Mouse (Mus musculus) kidney, embryonic 15.5 days (tissue): ENCODE results near the gene Prkn. TPM values are rescaled to one million over a fixed set of nuclear protein-coding genes. Genes with fewer than 3 reads are reported as not detected.
A peak's percentile ranks its signal among the peaks of the same experiment; 100 is the strongest.
"Not testable (repeated sequence)": the region's sequence is repeated elsewhere in the genome, so short reads cannot be mapped to it uniquely, and the experiment has no call there.

ENCODE experiments used
- ATAC-seq: fragments of 200-750 bp; cut with Nextera tagmentation; replicated peaks from 2 replicates; pipeline ENCODE4 v1.8.0; 2017; ENCODE audit warnings: moderate TSS enrichment; ENCODE audit not compliant: low FRiP score
- H3K27ac ChIP-seq: fragments of 300-500 bp; sonication (generic); 2 replicates; pipeline ENCODE4 v1.5.1; 2015; ENCODE audit warnings: mild to moderate bottlenecking, inconsistent platforms
- H3K27me3 ChIP-seq: fragments of 300-500 bp; sonication (generic); 2 replicates; pipeline ENCODE4 v1.6.1; 2015; ENCODE audit warnings: inconsistent platforms
- H3K36me3 ChIP-seq: fragments of 300-500 bp; sonication (generic); 2 replicates; pipeline ENCODE4 v1.6.1; 2015; ENCODE audit warnings: inconsistent platforms
- H3K4me1 ChIP-seq: fragments of 300-500 bp; sonication (generic); 2 replicates; pipeline ENCODE4 v1.6.1; 2015; ENCODE audit warnings: inconsistent platforms
- H3K4me2 ChIP-seq: fragments of 300-500 bp; sonication (generic); 2 replicates; pipeline ENCODE4 v1.6.1; 2015; ENCODE audit warnings: moderate library complexity, mild to moderate bottlenecking, inconsistent platforms
- H3K4me3 ChIP-seq: fragments of 300-500 bp; sonication (generic); replicated peaks from 2 replicates; pipeline ENCODE4 v1.5.1; 2015; ENCODE audit warnings: mild to moderate bottlenecking, inconsistent platforms
- H3K9ac ChIP-seq: fragments of 300-500 bp; sonication (generic); 2 replicates; pipeline ENCODE4 v1.6.1; 2015; ENCODE audit warnings: mild to moderate bottlenecking, inconsistent platforms
- H3K9me3 ChIP-seq: fragments of 300-500 bp; sonication (generic); replicated peaks from 2 replicates; pipeline ENCODE4 v1.6.1; 2016; ENCODE audit warnings: inconsistent platforms
- WGBS: fragments of 180-500 bp; shearing (Covaris S2); methylation state at CpG from one replicate; pipeline ENCODE4 v1.1.7; 2015; ENCODE audit warnings: mixed read lengths; 5-methylcytosine and 5-hydroxymethylcytosine counted together
- polyA plus RNA-seq: library from polyadenylated mRNA; unstranded; fragments of >200 nt; fragmentation: Nextera tagmentation; extraction: Ambion mirVana; gene quantifications from 2 replicates; pipeline ENCODE4 v1.2.1, GENCODE M21; 2015

The Prkn gene
- polyA plus RNA-seq, 1 experiment from 2014 or later = 1.5 TPM

GRCm38 (mm10) chr17:11972969-11973787, 1133.0 kb downstream of the Prkn start:
- H3K36me3 ChIP-seq = no peaks in the 10 kb centered on the region
- H3K4me2 ChIP-seq = no peak overlapping the region
- no peak for ATAC-seq
- H3K9me3 ChIP-seq = no peaks in the 10 kb centered on the region
- H3K27me3 ChIP-seq = peaks cover 16% of the 10 kb centered on the region
- no peak overlapping the region for H3K9ac ChIP-seq
- WGBS = 51% methylated on average over 13 of the region's 13 CpGs
- no peak overlapping the region for H3K27ac ChIP-seq
- no peak overlapping the region for H3K4me3 ChIP-seq
- peaks cover 27% of the 10 kb centered on the region for H3K4me1 ChIP-seq

GRCm38 (mm10) chr17:11975062-11975607, 1135.0 kb downstream of the Prkn start:
- peaks cover 33% of the 10 kb centered on the region for H3K4me1 ChIP-seq
- peak; percentile 79 for ATAC-seq
- peak overlapping the region; percentile 14; the same call in 1 of the 2 replicates for H3K4me2 ChIP-seq
- H3K36me3 ChIP-seq = no peaks in the 10 kb centered on the region
- H3K9me3 ChIP-seq = no peaks in the 10 kb centered on the region
- H3K27ac ChIP-seq = no peak overlapping the region
- WGBS = 15% methylated on average over 7 of the region's 7 CpGs
- peaks cover 16% of the 10 kb centered on the region for H3K27me3 ChIP-seq
- no peak overlapping the region for H3K9ac ChIP-seq
- H3K4me3 ChIP-seq = no peak overlapping the region

- WGBS = 33% methylated on average over 17 of the region's 17 CpGs
- H3K9ac ChIP-seq = no peak overlapping the region
- H3K36me3 ChIP-seq = no peaks in the 10 kb centered on the region
- H3K4me1 ChIP-seq = peaks cover 29% of the 10 kb centered on the region
- ATAC-seq = peak; percentile 25; the same call in 1 of the 2 replicates
- peaks cover 11% of the 10 kb centered on the region for H3K27me3 ChIP-seq
- no peak overlapping the region for H3K27ac ChIP-seq
- no peaks in the 10 kb centered on the region for H3K9me3 ChIP-seq
- H3K4me3 ChIP-seq = no peak overlapping the region
- H3K4me2 ChIP-seq = no peak overlapping the region; the same call in 1 of the 2 replicates
These were observed 1138.2 kb downstream of the Prkn start for GRCm38 (mm10) chr17:11978260-11978821.

GRCm38 (mm10) chr17:11981666-11982065, 1141.5 kb downstream of the Prkn start:
- Histone ChIP-seq H3K4me2 (no peak overlapping the region), H3K36me3 (no peaks in the 10 kb centered on the region), H3K27me3 (0 out of 2 replicates have a peak, but pooled peaks cover 2% of the 10 kb centered on the region), H3K4me1 (peaks cover 12% of the 10 kb centered on the region), H3K4me3 (no peak overlapping the region), H3K9me3 (no peaks in the 10 kb centered on the region), H3K27ac (no peak overlapping the region), H3K9ac (no peak overlapping the region)
- ATAC-seq = no peak
- WGBS = 57% methylated on average over 9 of the region's 9 CpGs

- peaks cover 8% of the 10 kb centered on the region; the same call in 1 of the 2 replicates for H3K4me1 ChIP-seq
- no peak overlapping the region for H3K4me3 ChIP-seq
- no peak overlapping the region for H3K9ac ChIP-seq
- no peaks in the 10 kb centered on the region for H3K9me3 ChIP-seq
- H3K36me3 ChIP-seq = no peaks in the 10 kb centered on the region
- no peak overlapping the region for H3K4me2 ChIP-seq
- H3K27me3 ChIP-seq = peaks cover 5% of the 10 kb centered on the region; the same call in 1 of the 2 replicates
- H3K27ac ChIP-seq = no peak overlapping the region
- WGBS = 74% methylated on average over 14 of the region's 14 CpGs
- no peak for ATAC-seq
These were observed 1148.1 kb downstream of the Prkn start for GRCm38 (mm10) chr17:11988110-11988837.

GRCm38 (mm10) chr17:11989296-11989695, 1149.1 kb downstream of the Prkn start:
- Histone ChIP-seq H3K27me3 (peaks cover 5% of the 10 kb centered on the region; the same call in 1 of the 2 replicates), H3K36me3 (no peaks in the 10 kb centered on the region), H3K4me1 (peaks cover 8% of the 10 kb centered on the region; the same call in 1 of the 2 replicates), H3K9me3 (no peaks in the 10 kb centered on the region), H3K9ac (no peak overlapping the region), H3K4me3 (no peak overlapping the region), H3K27ac (no peak overlapping the region), H3K4me2 (no peak overlapping the region)
- ATAC-seq = no peak
- WGBS = 86% methylated on average over 4 of the region's 4 CpGs

- H3K9me3 ChIP-seq = no peaks in the 10 kb centered on the region
- no peaks in the 10 kb centered on the region for H3K36me3 ChIP-seq
- H3K4me3 ChIP-seq = no peak overlapping the region
- H3K9ac ChIP-seq = no peak overlapping the region
- no peak overlapping the region for H3K27ac ChIP-seq
- peaks cover 5% of the 10 kb centered on the region; the same call in 1 of the 2 replicates for H3K27me3 ChIP-seq
- no peak for ATAC-seq
- H3K4me1 ChIP-seq = peaks cover 8% of the 10 kb centered on the region; the same call in 1 of the 2 replicates
- 71% methylated on average over 11 of the region's 11 CpGs for WGBS
- no peak overlapping the region for H3K4me2 ChIP-seq
These were observed 1150.4 kb downstream of the Prkn start for GRCm38 (mm10) chr17:11990386-11991087.

- H3K9ac ChIP-seq = no peak overlapping the region
- H3K27me3 ChIP-seq = peaks cover 5% of the 10 kb centered on the region; the same call in 1 of the 2 replicates
- no peak overlapping the region for H3K4me3 ChIP-seq
- H3K36me3 ChIP-seq = no peaks in the 10 kb centered on the region
- no peak overlapping the region for H3K4me2 ChIP-seq
- WGBS = 27% methylated on average over 8 of the region's 8 CpGs
- no peak overlapping the region for H3K27ac ChIP-seq
- ATAC-seq = 0 out of 2 replicates have a peak, but pooled peaks have one; percentile 49
- no peaks in the 10 kb centered on the region for H3K9me3 ChIP-seq
- H3K4me1 ChIP-seq = peaks cover 8% of the 10 kb centered on the region; the same call in 1 of the 2 replicates
These were observed 1153.1 kb downstream of the Prkn start for GRCm38 (mm10) chr17:11993249-11993648.

- Histone ChIP-seq H3K36me3 (no peaks in the 10 kb centered on the region), H3K4me3 (no peak overlapping the region), H3K27ac (no peak overlapping the region), H3K27me3 (peaks cover 5% of the 10 kb centered on the region; the same call in 1 of the 2 replicates), H3K4me2 (no peak overlapping the region), H3K4me1 (peaks cover 8% of the 10 kb centered on the region; the same call in 1 of the 2 replicates), H3K9me3 (no peaks in the 10 kb centered on the region), H3K9ac (no peak overlapping the region)
- no peak for ATAC-seq
- WGBS = 75% methylated on average over 3 of the region's 3 CpGs
These were observed 1154.1 kb downstream of the Prkn start for GRCm38 (mm10) chr17:11994252-11994651.

GRCm38 (mm10) chr17:11994754-11995153, 1154.6 kb downstream of the Prkn start:
- H3K27me3 ChIP-seq, ATAC-seq, H3K4me3 ChIP-seq, H3K27ac ChIP-seq, H3K9ac ChIP-seq, H3K9me3 ChIP-seq, H3K4me1 ChIP-seq, H3K4me2 ChIP-seq, H3K36me3 ChIP-seq: not testable (repeated sequence)
- 73% methylated on average over 3 of the region's 3 CpGs for WGBS

- no peak overlapping the region for H3K4me2 ChIP-seq
- no peak overlapping the region for H3K9ac ChIP-seq
- H3K36me3 ChIP-seq = no peaks in the 10 kb centered on the region
- H3K4me1 ChIP-seq = peaks cover 8% of the 10 kb centered on the region; the same call in 1 of the 2 replicates
- WGBS = 84% methylated on average over 3 of the region's 3 CpGs
- no peak overlapping the region for H3K4me3 ChIP-seq
- H3K27me3 ChIP-seq = peaks cover 5% of the 10 kb centered on the region; the same call in 1 of the 2 replicates
- no peaks in the 10 kb centered on the region for H3K9me3 ChIP-seq
- ATAC-seq = no peak
- H3K27ac ChIP-seq = no peak overlapping the region
These were observed 1155.3 kb downstream of the Prkn start for GRCm38 (mm10) chr17:11995522-11995921.
